Mouse (Mus musculus) G1E (cell line): ENCODE measurements around the gene Slc5a6. TPM values are rescaled to one million over a fixed set of nuclear protein-coding genes. Genes with fewer than 3 reads are reported as not detected.
"Not testable (repeated sequence)": the region's sequence is repeated elsewhere in the genome, so short reads cannot be mapped to it uniquely, and the experiment has no call there.

ENCODE experiments used
- ATAC-seq: 2 replicates; pipeline ENCODE4 v1.8.0; 2016; ENCODE audit warnings: mild to moderate bottlenecking; ENCODE audit not compliant: insufficient number of reproducible peaks, poor library complexity, low FRiP score, severe bottlenecking; ENCODE audit errors: extremely low read depth
- DNase-seq: peaks from one replicate; pipeline ENCODE4 v3.0.0; 2012; ENCODE audit warnings: low spot score
- H3K27me3 ChIP-seq: 2 replicates; pipeline ENCODE4 v1.6.1; 2012; ENCODE audit warnings: mild to moderate bottlenecking, low read length, inconsistent platforms; ENCODE audit not compliant: insufficient read depth
- H3K36me3 ChIP-seq: replicated peaks from 2 replicates; pipeline ENCODE3; 2012; ENCODE audit warnings: mild to moderate bottlenecking, inconsistent platforms
- H3K4me1 ChIP-seq: 2 replicates; pipeline ENCODE4 v1.6.1; 2012; ENCODE audit warnings: low read depth, low read length, inconsistent platforms, mixed read lengths; ENCODE audit not compliant: insufficient read depth
- H3K4me3 ChIP-seq: 2 replicates; pipeline ENCODE4 v1.5.1; 2012; ENCODE audit warnings: low read depth, mild to moderate bottlenecking, inconsistent platforms, low read length, moderate library complexity, mixed read lengths
- H3K9me3 ChIP-seq: replicated peaks from 2 replicates; pipeline ENCODE4 v1.6.1; 2012; ENCODE audit warnings: inconsistent platforms
- CTCF ChIP-seq: IDR thresholded peaks from 2 replicates; pipeline ENCODE4 v1.5.1; 2012; ENCODE audit warnings: low read depth, low read length, inconsistent platforms, mixed read lengths
- GATA1 ChIP-seq: IDR thresholded peaks from 2 replicates; pipeline ENCODE4 v1.6.1; 2012; ENCODE audit warnings: borderline replicate concordance, low read length, inconsistent platforms, mixed read lengths
- GATA2 ChIP-seq: IDR thresholded peaks from 2 replicates; pipeline ENCODE4 v1.6.1; 2012; ENCODE audit warnings: low read depth, low read length, inconsistent platforms, borderline replicate concordance
- POLR2AphosphoS5 ChIP-seq: IDR thresholded peaks from 2 replicates; pipeline ENCODE4 v1.6.1; 2012; ENCODE audit warnings: low read depth, low read length, inconsistent platforms; ENCODE audit not compliant: insufficient replicate concordance
- TAL1 ChIP-seq: conservative IDR thresholded peaks from 2 replicates; pipeline ENCODE4 v1.6.1; 2012; ENCODE audit warnings: low read depth, low read length, inconsistent platforms, mixed read lengths
- polyA plus RNA-seq: library from polyadenylated mRNA; stranded (reverse); fragments of >175 nt; gene quantifications from 2 replicates; pipeline ENCODE4 v1.2.3, GENCODE M21; 2012
- total RNA-seq, 2 experiments: library from RNA; stranded (forward) in 1 of 2; stranded (reverse) in 1 of 2; fragments of 200-1000 nt in 1 of 2; fragments of >200 nt in 1 of 2; fragmentation: Nextera tagmentation in 1 of 2; gene quantifications; 2 replicates each; pipeline ENCODE4 v1.2.3; 2014 to 2017

Slc5a6 gene
- total and polyA plus RNA-seq, 3 experiments: 3.2 to 11.9 (median 5.2) TPM

GRCm38 (mm10) chr5:31031508-31031907 lies 17.2 kb downstream of the Slc5a6 start:
- TF ChIP-seq CTCF (no peak), GATA1 (no peak)
- Histone ChIP-seq H3K27me3 (peaks cover 6% of the 10 kb centered on the region; the same call in 1 of the 2 replicates), H3K4me3 (no peak overlapping the region), H3K36me3 (peaks cover 12% of the 10 kb centered on the region), H3K9me3 (no peaks in the 10 kb centered on the region), H3K4me1 (peaks cover 5% of the 10 kb centered on the region; the same call in 1 of the 2 replicates)
- ATAC-seq (no peak), DNase-seq (no peak)

DNA sequence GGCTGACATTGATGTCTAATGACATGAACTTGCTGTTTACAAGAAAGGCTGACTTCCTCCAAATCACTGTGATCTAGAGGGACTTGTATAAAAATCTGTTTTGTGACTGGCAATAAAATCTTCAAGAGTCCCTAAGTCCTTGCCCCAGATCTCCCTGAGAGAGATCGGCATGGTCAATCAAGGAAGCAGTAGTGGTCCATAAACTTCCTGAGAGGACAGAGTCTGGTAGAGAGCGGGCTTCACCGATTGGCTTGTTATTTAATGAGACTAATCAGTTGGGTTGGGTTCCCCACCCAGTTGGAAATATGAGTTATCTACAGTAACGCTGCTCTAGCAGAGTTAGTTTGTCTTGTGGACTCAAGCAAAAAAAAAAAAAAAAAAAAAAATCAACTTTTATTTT lies 17.8 kb downstream of the Slc5a6 start:
- Histone ChIP-seq H3K4me3 (no peak overlapping the region), H3K9me3 (no peaks in the 10 kb centered on the region), H3K36me3 (peaks cover 6% of the 10 kb centered on the region), H3K4me1 (peaks cover 5% of the 10 kb centered on the region; the same call in 1 of the 2 replicates), H3K27me3 (peaks cover 6% of the 10 kb centered on the region; the same call in 1 of the 2 replicates)
- DNase-seq (no peak), ATAC-seq (no peak)
- TF ChIP-seq TAL1 (no peak), CTCF (no peak), GATA2 (no peak), GATA1 (no peak), POLR2AphosphoS5 (no peak)

DNA sequence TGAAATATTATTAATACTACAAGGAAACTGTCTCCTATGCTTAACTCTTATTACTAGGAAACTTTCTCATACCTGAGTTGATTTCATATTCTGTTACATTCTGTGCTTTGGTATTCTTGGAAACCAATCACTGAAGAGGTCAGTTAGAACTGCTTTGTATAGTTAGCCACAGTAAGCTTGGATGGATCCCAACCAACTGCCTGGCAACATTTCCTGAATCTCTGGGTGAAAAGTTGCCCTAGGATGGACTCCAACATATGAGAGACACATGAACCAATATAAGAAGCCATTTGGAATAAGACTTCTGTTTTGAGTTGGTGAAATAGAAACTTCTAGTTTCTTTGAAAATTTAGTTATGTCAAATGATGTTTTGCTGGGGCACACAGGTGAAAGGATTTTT lies 24.1 kb downstream of the Slc5a6 start:
- Histone ChIP-seq H3K4me3 (no peak overlapping the region), H3K27me3 (peaks cover 19% of the 10 kb centered on the region), H3K4me1 (no peaks in the 10 kb centered on the region), H3K9me3 (no peaks in the 10 kb centered on the region), H3K36me3 (no peaks in the 10 kb centered on the region)
- ATAC-seq (no peak), DNase-seq (no peak)
- TF ChIP-seq CTCF: no peak
- TF ChIP-seq TAL1: no peak
- no peak for TF ChIP-seq GATA2
- TF ChIP-seq POLR2AphosphoS5: no peak
- no peak for TF ChIP-seq GATA1

DNA sequence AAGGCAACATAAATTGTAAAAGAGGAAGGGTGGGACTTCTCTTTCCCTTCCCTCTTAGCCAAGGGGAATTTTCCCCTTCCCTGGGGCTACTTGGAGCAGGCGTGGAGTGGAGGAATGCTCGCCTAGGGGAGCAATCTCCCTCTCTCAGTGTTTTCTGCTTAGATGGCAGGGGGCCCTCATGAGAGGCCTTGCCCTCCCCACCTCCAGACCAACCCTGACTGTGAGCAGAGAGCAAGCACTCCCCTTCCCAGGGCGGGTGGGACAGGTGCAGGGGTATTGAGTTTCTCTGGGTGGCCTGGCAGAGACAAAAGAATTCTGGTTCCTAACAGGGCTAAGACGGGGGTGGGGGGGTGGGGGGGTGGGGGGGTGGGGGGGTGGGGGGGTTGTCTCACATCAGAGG lies 25.5 kb downstream of the Slc5a6 start:
- H3K4me1 ChIP-seq: no peaks in the 10 kb centered on the region
- H3K36me3 ChIP-seq: no peaks in the 10 kb centered on the region
- H3K4me3 ChIP-seq: no peak overlapping the region
- H3K9me3 ChIP-seq: no peaks in the 10 kb centered on the region
- ATAC-seq (no peak), DNase-seq (no peak)
- H3K27me3 ChIP-seq: peaks cover 21% of the 10 kb centered on the region
- no peak for TF ChIP-seq CTCF
- no peak for TF ChIP-seq TAL1
- TF ChIP-seq GATA1: no peak
- TF ChIP-seq GATA2: no peak
- TF ChIP-seq POLR2AphosphoS5: no peak

- no peaks in the 10 kb centered on the region for H3K4me1 ChIP-seq
- peaks cover 21% of the 10 kb centered on the region for H3K27me3 ChIP-seq
- H3K4me3 ChIP-seq: no peak overlapping the region
- DNase-seq (no peak), ATAC-seq (no peak)
- H3K36me3 ChIP-seq: no peaks in the 10 kb centered on the region
- no peak for TF ChIP-seq TAL1
- no peak for TF ChIP-seq POLR2AphosphoS5
- TF ChIP-seq CTCF: no peak
- no peak for TF ChIP-seq GATA1
- no peak for TF ChIP-seq GATA2
- no peaks in the 10 kb centered on the region for H3K9me3 ChIP-seq
These were observed 26.0 kb downstream of the Slc5a6 start for GRCm38 (mm10) chr5:31022690-31023089.

GRCm38 (mm10) chr5:31021790-31022189 lies 26.9 kb downstream of the Slc5a6 start:
- not testable (repeated sequence) for H3K4me1 ChIP-seq, H3K9me3 ChIP-seq, ATAC-seq, H3K36me3 ChIP-seq, H3K4me3 ChIP-seq, DNase-seq
- H3K27me3 ChIP-seq: peaks cover 24% of the 10 kb centered on the region

DNA sequence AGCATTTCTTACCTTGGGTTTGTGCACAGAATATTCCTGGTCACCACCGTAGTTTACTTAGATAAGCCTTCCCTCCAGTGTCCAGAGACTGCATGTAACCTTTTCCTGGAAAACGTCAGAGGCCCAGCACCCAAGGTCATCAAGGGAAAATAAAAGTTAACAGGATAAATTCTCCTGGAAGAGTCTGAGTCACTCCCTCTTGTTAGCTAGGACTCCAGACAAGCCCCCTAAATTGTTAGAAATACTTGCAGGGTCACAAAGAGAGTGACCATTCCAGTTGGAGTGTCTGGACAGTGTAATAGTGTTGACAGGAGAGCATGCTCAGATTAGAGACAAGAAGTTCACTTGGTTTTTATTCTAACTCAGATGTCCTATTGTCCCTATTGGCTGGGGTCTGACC lies 32.8 kb downstream of the Slc5a6 start:
- Histone ChIP-seq H3K4me1 (no peaks in the 10 kb centered on the region), H3K27me3 (0 out of 2 replicates have a peak, but pooled peaks cover 12% of the 10 kb centered on the region), H3K4me3 (no peak overlapping the region), H3K36me3 (no peaks in the 10 kb centered on the region), H3K9me3 (no peaks in the 10 kb centered on the region)
- no peak for ATAC-seq
- no peak for TF ChIP-seq TAL1
- DNase-seq: no peak
